Mouse (Mus musculus): ENCODE data around the gene Vmn1r55.
"Not testable (repeated sequence)": the region's sequence is repeated elsewhere in the genome, so short reads cannot be mapped to it uniquely, and the experiment has no call there.

Gene Vmn1r55

DNA sequence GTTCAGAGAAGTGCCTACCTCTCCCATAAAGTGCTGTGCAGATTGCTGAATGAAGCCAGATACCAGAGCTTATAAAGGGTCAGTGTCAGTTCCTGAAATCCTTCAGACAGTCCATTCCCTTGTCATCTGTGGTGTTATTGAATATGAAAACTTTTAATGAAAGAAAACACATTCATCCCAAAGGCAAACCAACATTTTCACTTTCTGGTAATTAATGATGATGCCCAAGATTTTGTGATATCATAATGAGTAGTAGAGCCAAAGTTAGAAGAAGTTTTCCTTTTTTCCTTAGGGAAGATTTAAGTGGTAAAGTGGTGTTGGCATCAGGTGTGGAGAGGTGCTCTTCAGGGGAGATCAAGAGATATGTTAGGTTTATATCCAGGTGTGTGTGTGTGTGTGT is at the start of gene Vmn1r55:
Gene Vmn1r55 (minus strand): TSS at position 101 of the 400 bp plus-strand sequence.
- not testable (repeated sequence) for DNase-seq

- DNase-seq = not testable (repeated sequence)
Measured at GRCm38 (mm10) chr7:5196647-5197046, 47.2 kb upstream of the Vmn1r55 start, which contains the start of gene Vmn1r56. Vmn1r56 (minus strand) TSS chr7:5196747.

GRCm38 (mm10) chr7:5125549-5126406 is 23.7 kb downstream of the Vmn1r55 start, which contains the start of gene Rasl2-9:
Rasl2-9 (minus strand) TSS chr7:5125950.
- peak; percentile 70 to 85 for DNase-seq

DNA sequence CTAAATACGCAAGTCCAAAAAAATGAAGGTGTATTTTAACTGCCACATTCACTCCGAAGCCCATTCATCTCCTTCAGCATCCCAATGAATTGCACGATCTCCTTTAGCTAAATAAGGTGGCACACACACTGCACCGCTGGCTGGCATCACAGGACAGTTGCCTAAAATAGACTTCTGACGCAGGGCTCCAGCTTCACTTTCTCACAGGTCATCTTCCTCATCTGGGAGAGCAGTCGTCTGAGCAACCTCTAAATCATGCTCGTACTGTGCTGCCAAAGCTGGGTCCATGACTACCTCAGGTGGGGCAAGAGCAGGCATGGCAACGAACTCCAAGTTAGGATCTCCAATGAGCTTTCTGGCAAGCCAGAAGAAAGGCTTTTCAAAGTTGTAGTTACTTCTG is 24.4 kb downstream of the Vmn1r55 start:
- DNase-seq = no peak

GRCm38 (mm10) chr7:5116850-5117249 is 32.6 kb downstream of the Vmn1r55 start, which contains the start of gene Rfpl4:
Rfpl4 (minus strand) TSS chr7:5116950.
- DNase-seq = no peak

GRCm38 (mm10) chr7:5112701-5113100 is 36.8 kb downstream of the Vmn1r55 start:
- no peak for DNase-seq

GRCm38 (mm10) chr7:5109301-5109700 is 40.2 kb downstream of the Vmn1r55 start:
- DNase-seq = no peak

DNA sequence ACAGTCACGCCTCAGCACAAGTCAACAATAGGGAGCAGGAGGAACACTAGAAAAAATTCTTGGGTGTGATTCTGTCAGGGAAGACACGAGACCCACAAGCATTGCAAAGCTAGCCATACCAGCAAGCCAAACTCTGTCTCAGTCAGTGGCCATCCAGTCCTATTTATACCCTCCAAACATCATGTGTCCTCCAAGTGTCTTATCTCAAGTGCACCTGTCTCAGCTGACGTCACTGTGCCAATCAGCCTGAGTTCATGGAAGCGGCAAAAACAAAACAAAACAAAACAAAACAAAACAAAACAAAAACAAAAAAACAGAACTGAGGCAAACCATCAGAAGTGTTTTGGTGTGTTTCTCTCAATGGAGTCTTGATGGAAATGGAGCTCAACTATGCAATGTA is 41.2 kb downstream of the Vmn1r55 start:
- DNase-seq = no peak

GRCm38 (mm10) chr7:5102564-5102963 is 46.9 kb downstream of the Vmn1r55 start:
- DNase-seq = no peak

DNA sequence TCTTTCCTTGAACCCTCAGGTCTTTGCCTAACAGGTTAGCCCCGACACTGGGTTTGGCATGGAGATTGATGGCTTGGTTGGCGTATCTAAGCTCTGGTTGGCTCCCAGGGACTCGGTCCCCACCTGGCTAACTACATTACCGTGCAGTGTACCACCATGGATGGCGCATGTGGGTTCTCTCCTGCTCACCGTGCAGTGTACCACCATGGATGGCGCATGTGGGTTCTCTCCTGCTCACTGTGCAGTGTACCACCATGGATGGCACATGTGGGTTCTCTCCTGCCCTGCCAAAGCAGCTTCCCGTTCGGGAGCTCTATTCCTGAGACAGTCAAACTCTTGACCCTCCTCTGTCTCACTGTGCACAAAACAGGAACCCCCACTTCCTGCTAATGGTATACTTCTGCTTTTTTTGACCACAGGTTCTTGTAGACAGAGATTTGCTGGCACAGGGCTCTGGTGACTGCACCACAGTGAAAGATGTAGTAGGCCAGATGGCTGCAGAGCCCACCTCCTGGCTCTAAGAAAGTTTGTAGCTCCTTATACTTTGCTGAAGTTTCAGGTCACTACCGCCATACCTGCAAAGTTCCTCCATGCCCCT is 48.3 kb downstream of the Vmn1r55 start:
- peak; percentile 43 to 44 for DNase-seq

GRCm38 (mm10) chr7:5099796-5100195 is 49.7 kb downstream of the Vmn1r55 start:
- no peak for DNase-seq

DNA sequence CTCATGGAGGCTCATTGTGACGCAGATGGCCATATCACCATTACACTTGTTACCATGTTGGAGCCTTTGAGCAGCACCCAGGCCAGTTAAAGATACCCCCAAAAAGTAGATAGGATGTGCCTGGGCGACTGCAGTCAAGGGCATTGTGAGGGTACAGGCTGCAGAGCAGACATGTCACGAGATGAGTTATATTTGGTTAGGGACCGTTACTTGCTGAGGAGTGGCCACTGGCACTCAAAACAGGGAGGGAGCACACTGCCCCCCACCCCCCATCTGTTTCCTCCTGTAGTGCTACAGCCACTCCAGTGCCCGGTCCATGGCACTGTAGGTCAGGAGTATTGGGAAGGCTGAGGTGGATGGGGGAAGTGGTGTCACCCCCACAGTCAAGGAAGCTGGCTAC is 50.7 kb downstream of the Vmn1r55 start:
- no peak for DNase-seq

DNA sequence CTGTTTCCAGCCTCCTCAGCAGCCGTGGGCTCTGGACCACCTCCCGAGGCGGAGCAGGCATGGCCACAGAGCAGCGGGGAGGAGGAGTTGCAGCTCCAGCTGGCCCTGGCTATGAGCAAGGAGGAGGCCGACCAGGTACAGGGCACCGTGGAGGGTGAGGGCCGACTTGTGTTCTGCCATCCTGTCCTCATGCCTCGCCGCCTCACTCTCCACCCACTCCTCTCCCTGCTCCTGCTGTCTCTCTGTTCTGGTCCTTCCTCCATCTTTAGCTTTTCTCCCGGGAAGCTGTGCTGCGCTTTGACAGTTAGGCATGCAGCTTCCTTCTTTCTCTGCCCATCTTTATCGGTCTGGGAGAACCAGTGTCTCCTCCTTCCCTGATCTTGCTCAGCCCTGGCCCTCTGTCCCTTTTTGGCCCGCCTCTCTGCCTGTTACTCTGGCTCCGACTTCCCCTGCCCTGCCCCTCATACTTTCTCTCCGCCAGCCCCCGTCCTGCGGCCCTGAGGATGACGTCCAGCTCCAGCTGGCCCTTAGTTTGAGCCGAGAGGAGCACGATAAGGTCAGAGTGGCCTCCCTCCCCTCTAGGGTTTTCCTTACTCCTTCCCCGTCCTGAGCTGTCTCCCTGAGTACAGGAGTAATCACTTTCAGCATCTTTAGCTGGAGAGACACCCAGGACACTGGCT is 56.5 kb downstream of the Vmn1r55 start:
- DNase-seq = no peak

GRCm38 (mm10) chr7:5092381-5092780 is 57.1 kb downstream of the Vmn1r55 start:
- no peak for DNase-seq

- DNase-seq = no peak
Measured at GRCm38 (mm10) chr7:5091008-5091728, 58.3 kb downstream of the Vmn1r55 start.

GRCm38 (mm10) chr7:5089853-5090252 is 59.6 kb downstream of the Vmn1r55 start:
- no peak for DNase-seq

DNA sequence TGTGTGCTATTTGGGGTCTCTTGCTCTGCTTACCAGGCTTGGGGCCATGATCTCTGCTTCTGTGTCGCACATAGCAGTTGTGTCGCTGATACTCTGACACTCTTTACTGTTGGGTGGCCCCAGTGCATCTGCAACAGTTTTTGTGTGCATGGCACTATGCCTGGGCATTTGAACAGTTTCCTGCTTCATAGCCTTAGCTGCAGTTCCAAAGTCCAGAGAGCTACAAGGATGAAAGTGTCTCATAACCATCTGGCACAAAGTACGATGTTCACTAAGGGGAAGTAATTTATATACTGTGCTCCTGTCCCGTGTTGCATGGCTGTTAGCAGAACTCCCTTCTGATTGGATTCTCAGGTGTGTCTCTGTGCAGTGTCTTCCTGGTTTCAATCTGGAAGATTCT is 61.6 kb downstream of the Vmn1r55 start:
- DNase-seq = no peak

DNA sequence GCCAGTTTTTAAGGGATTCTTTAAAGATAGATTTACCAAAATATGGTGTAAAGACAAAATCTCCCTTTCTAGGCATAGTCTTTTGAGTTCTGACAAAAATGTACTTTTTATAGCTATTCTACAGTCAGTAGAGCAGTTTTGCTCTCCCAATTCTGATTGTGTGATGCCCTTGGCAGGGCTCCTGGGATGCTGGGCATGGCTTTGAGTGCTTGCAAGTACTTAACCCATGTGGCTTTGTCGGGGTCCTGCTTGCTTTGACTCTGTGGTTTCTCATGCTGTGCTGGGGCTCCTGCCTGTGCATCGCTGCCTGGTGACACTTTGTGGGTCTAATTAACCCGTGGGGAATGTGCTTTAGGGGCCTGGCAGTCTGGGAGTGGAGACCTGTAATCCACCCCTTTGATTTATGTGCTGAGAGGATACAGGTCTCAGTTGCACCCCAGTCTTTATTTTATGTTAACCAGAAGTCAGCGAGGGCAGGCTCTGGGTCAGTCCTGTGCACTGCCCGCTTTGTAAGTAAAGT is 62.5 kb downstream of the Vmn1r55 start:
- DNase-seq = no peak

GRCm38 (mm10) chr7:5085512-5085911 is 64.0 kb downstream of the Vmn1r55 start:
- no peak for DNase-seq

DNA sequence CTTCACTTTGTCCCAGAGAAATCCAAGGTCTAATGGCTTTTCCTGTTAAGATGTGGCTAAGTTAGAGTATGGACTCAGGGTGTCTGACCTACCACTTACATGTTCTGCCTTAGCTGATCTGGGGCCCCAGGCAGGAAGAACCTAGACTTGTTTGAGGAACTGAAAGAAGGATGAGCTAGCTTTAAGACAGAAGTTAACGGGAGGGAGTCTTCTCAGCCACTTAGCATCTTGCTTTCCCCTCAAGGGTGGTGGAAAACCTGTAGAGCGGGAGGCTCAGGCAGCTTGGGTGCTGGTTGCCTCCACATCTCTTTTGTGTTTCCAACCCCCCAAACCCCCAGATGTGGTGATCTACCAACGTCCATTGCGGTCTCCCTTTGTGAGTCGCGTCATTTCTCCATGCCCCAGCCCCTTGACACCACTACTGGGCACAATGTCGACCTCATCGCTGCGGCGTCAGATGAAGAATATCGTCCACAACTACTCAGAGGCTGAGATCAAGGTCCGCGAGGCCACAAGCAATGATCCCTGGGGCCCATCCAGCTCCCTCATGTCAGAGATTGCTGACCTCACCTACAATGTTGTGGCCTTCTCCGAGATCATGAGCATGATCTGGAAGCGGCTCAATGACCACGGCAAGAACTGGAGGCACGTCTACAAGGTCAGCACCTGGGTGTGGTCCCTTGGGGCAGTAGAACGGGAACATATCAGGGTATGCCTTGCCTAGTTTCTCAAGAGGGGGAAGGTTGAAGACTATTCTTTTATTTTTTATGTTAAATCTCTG is 66.0 kb downstream of the Vmn1r55 start:
- DNase-seq = peak; percentile 42 to 46

GRCm38 (mm10) chr7:5081939-5082338 is 67.5 kb downstream of the Vmn1r55 start:
- DNase-seq = no peak

- DNase-seq = no peak
Measured at GRCm38 (mm10) chr7:5081241-5081640, 68.2 kb downstream of the Vmn1r55 start.

Data from spleen, adult 18-20 months (tissue).